Mouse (Mus musculus) midbrain, embryonic 16.5 days (tissue): ENCODE measurements around the gene Hspbap1. TPM values are rescaled to one million over a fixed set of nuclear protein-coding genes. Genes with fewer than 3 reads are reported as not detected.

Experiments used
- ATAC-seq: fragments of 200-750 bp; cut with Nextera tagmentation; 2 replicates; pipeline ENCODE4 v1.8.0; 2017; ENCODE audit warnings: moderate TSS enrichment
- H3K27ac ChIP-seq: fragments of 300-500 bp; sonication (generic); 2 replicates; pipeline ENCODE4 v1.5.1; 2014; ENCODE audit warnings: mild to moderate bottlenecking, low read length, mixed read lengths
- H3K27me3 ChIP-seq: fragments of 300-500 bp; sonication (generic); 2 replicates; pipeline ENCODE4 v1.6.1; 2014; ENCODE audit warnings: low read depth, low read length, mixed read lengths; ENCODE audit not compliant: control insufficient read depth, insufficient read depth
- H3K36me3 ChIP-seq: fragments of 300-500 bp; sonication (generic); 2 replicates; pipeline ENCODE4 v1.6.1; 2014; ENCODE audit warnings: mild to moderate bottlenecking, low read length, moderate library complexity, mixed read lengths; ENCODE audit not compliant: control insufficient read depth, insufficient read depth
- H3K4me1 ChIP-seq: fragments of 300-500 bp; sonication (generic); 2 replicates; pipeline ENCODE4 v1.6.1; 2014; ENCODE audit warnings: mild to moderate bottlenecking, low read length, mixed read lengths; ENCODE audit not compliant: control insufficient read depth, insufficient read depth
- H3K4me2 ChIP-seq: fragments of 300-500 bp; sonication (generic); 2 replicates; pipeline ENCODE4 v1.6.1; 2014; ENCODE audit warnings: mild to moderate bottlenecking, low read length, mixed read lengths
- H3K4me3 ChIP-seq: fragments of 300-500 bp; sonication (generic); 2 replicates; pipeline ENCODE4 v1.5.1; 2014; ENCODE audit warnings: low read depth, mild to moderate bottlenecking, low read length, moderate library complexity, mixed read lengths
- H3K9ac ChIP-seq: fragments of 300-500 bp; sonication (generic); 2 replicates; pipeline ENCODE4 v1.6.1; 2014; ENCODE audit warnings: low read depth, low read length, mixed read lengths
- H3K9me3 ChIP-seq: fragments of 300-500 bp; sonication (generic); replicated peaks from 2 replicates; pipeline ENCODE4 v1.6.1; 2014; ENCODE audit warnings: mild to moderate bottlenecking, low read length, mixed read lengths; ENCODE audit not compliant: control insufficient read depth, poor library complexity, severe bottlenecking
- WGBS: fragments of 180-500 bp; shearing (Covaris S2); extraction: QIAGEN DNeasy Blood & Tissue Kit; methylation state at CpG from one replicate; pipeline ENCODE4 v1.1.7; 2014; 5-methylcytosine and 5-hydroxymethylcytosine counted together
- polyA plus RNA-seq: library from polyadenylated mRNA; unstranded; fragments of >200 nt; fragmentation: Nextera tagmentation; extraction: Ambion mirVana; gene quantifications from 2 replicates; pipeline ENCODE4 v1.2.1, GENCODE M21; 2015

Gene Hspbap1
- polyA plus RNA-seq, 1 experiment from 2014 or later = 16.1 TPM

GRCm38 (mm10) chr16:35740357-35740756, 29.8 kb upstream of the Hspbap1 start:
- H3K4me3 ChIP-seq = no peak overlapping the region
- WGBS = 83% methylated on average over 12 of the region's 12 CpGs
- no peak for ATAC-seq

GRCm38 (mm10) chr16:35740943-35741342, 29.2 kb upstream of the Hspbap1 start:
- no peak overlapping the region for H3K9ac ChIP-seq
- no peaks in the 10 kb centered on the region for H3K36me3 ChIP-seq
- WGBS = 78% methylated on average over 6 of the region's 6 CpGs
- ATAC-seq = no peak
- H3K9me3 ChIP-seq = no peaks in the 10 kb centered on the region
- H3K4me2 ChIP-seq = no peak overlapping the region
- H3K27me3 ChIP-seq = no peaks in the 10 kb centered on the region
- H3K4me1 ChIP-seq = peaks cover 6% of the 10 kb centered on the region; the same call in 1 of the 2 replicates
- no peak overlapping the region for H3K27ac ChIP-seq
- H3K4me3 ChIP-seq = no peak overlapping the region

More at GRCm38 (mm10) chr16:35740357-35740756, 29.8 kb upstream of the Hspbap1 start:
- Histone ChIP-seq H3K4me1 (peaks cover 6% of the 10 kb centered on the region; the same call in 1 of the 2 replicates), H3K9ac (no peak overlapping the region), H3K9me3 (no peaks in the 10 kb centered on the region), H3K27ac (no peak overlapping the region), H3K36me3 (no peaks in the 10 kb centered on the region), H3K4me2 (no peak overlapping the region), H3K27me3 (no peaks in the 10 kb centered on the region)

- no peak overlapping the region for H3K27ac ChIP-seq
- no peak for ATAC-seq
These were observed 28.6 kb upstream of the Hspbap1 start for GRCm38 (mm10) chr16:35741621-35742020.

GRCm38 (mm10) chr16:35742251-35742937, 27.8 kb upstream of the Hspbap1 start:
- peaks cover 6% of the 10 kb centered on the region; the same call in 1 of the 2 replicates for H3K4me1 ChIP-seq
- H3K9ac ChIP-seq = no peak overlapping the region
- H3K4me3 ChIP-seq = no peak overlapping the region
- ATAC-seq = no peak
- no peaks in the 10 kb centered on the region for H3K27me3 ChIP-seq
- 94% methylated on average over 12 of the region's 12 CpGs for WGBS
- no peak overlapping the region for H3K27ac ChIP-seq
- no peaks in the 10 kb centered on the region for H3K9me3 ChIP-seq
- H3K4me2 ChIP-seq = no peak overlapping the region
- no peaks in the 10 kb centered on the region for H3K36me3 ChIP-seq

More at GRCm38 (mm10) chr16:35741621-35742020, 28.6 kb upstream of the Hspbap1 start:
- Histone ChIP-seq H3K9ac (no peak overlapping the region), H3K4me3 (no peak overlapping the region), H3K36me3 (no peaks in the 10 kb centered on the region), H3K4me1 (peaks cover 6% of the 10 kb centered on the region; the same call in 1 of the 2 replicates), H3K27me3 (no peaks in the 10 kb centered on the region), H3K9me3 (no peaks in the 10 kb centered on the region), H3K4me2 (no peak overlapping the region)
- 92% methylated on average over 5 of the region's 5 CpGs for WGBS

GRCm38 (mm10) chr16:35747417-35748236, 22.5 kb upstream of the Hspbap1 start:
- Histone ChIP-seq H3K9me3 (no peaks in the 10 kb centered on the region), H3K4me1 (no peaks in the 10 kb centered on the region), H3K36me3 (no peaks in the 10 kb centered on the region), H3K9ac (no peak overlapping the region), H3K27me3 (no peaks in the 10 kb centered on the region), H3K27ac (no peak overlapping the region), H3K4me2 (no peak overlapping the region), H3K4me3 (no peak overlapping the region)
- ATAC-seq = no peak
- 82% methylated on average over 9 of the region's 9 CpGs for WGBS

- 86% methylated on average over 7 of the region's 7 CpGs for WGBS
- no peaks in the 10 kb centered on the region for H3K9me3 ChIP-seq
- no peak for ATAC-seq
- no peaks in the 10 kb centered on the region for H3K27me3 ChIP-seq
- H3K4me1 ChIP-seq = no peaks in the 10 kb centered on the region
- H3K9ac ChIP-seq = no peak overlapping the region
- H3K4me3 ChIP-seq = no peak overlapping the region
- no peak overlapping the region for H3K27ac ChIP-seq
- H3K36me3 ChIP-seq = no peaks in the 10 kb centered on the region
- H3K4me2 ChIP-seq = no peak overlapping the region
These were observed 22.0 kb upstream of the Hspbap1 start for GRCm38 (mm10) chr16:35748237-35748603.

GRCm38 (mm10) chr16:35749385-35749784, 20.8 kb upstream of the Hspbap1 start:
- no peak overlapping the region for H3K4me3 ChIP-seq
- no peak for ATAC-seq
- H3K27me3 ChIP-seq = no peaks in the 10 kb centered on the region

GRCm38 (mm10) chr16:35751841-35752240, 18.3 kb upstream of the Hspbap1 start:
- H3K4me1 ChIP-seq = no peaks in the 10 kb centered on the region
- no peaks in the 10 kb centered on the region for H3K27me3 ChIP-seq
- H3K9ac ChIP-seq = no peak overlapping the region
- H3K36me3 ChIP-seq = no peaks in the 10 kb centered on the region
- H3K4me3 ChIP-seq = no peak overlapping the region
- H3K27ac ChIP-seq = no peak overlapping the region
- H3K9me3 ChIP-seq = no peaks in the 10 kb centered on the region
- no peak overlapping the region for H3K4me2 ChIP-seq
- ATAC-seq = no peak
- 86% methylated on average over 4 of the region's 4 CpGs for WGBS

More at GRCm38 (mm10) chr16:35749385-35749784, 20.8 kb upstream of the Hspbap1 start:
- WGBS = 80% methylated on average over 7 of the region's 7 CpGs
- Histone ChIP-seq H3K4me1 (no peaks in the 10 kb centered on the region), H3K9me3 (no peaks in the 10 kb centered on the region), H3K4me2 (no peak overlapping the region), H3K9ac (no peak overlapping the region), H3K27ac (no peak overlapping the region), H3K36me3 (no peaks in the 10 kb centered on the region)

GRCm38 (mm10) chr16:35753926-35754325, 16.2 kb upstream of the Hspbap1 start:
- Histone ChIP-seq H3K36me3 (no peaks in the 10 kb centered on the region), H3K4me3 (no peak overlapping the region), H3K27me3 (no peaks in the 10 kb centered on the region), H3K4me2 (no peak overlapping the region), H3K9me3 (no peaks in the 10 kb centered on the region), H3K27ac (no peak overlapping the region), H3K9ac (no peak overlapping the region), H3K4me1 (no peaks in the 10 kb centered on the region)
- WGBS = 94% methylated on average over 5 of the region's 5 CpGs
- ATAC-seq = no peak
